Comparison of ENCODE assay signal across 12 mouse cellular contexts in the genomic region with DNA sequence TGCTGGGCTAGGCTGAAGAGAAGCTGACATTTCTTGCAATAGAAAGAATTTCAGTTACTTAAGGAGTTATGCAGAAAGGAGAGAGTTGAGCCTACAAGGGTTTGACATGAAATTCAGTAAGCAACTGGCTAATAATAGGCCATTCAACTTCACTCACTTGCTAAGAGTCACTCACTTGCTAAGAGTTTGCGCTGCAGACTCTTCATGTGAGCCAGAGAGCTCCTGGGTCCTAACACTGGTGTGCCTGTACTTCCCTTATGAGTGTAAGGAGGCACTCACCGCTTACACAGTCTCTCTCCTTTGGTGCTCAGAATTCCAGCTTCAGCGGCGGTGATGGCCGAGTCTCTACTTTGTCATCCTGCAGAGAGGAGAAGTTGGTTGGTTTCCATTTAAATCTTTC. TPM values are rescaled to one million over a fixed set of nuclear protein-coding genes. Genes with fewer than 3 reads are reported as not detected.
DNase-seq lines count a peak whose midpoint lies in the region; ATAC-seq and TF ChIP-seq lines count a peak whose summit lies in the region.
"Had no signal": no experiment of that assay in that cellular context is flagged by ENCODE, and none has a peak within 500 bp of the region (broad histone marks: within the 10 kb centered on the region; RNA-seq: fewer than 3 reads in every experiment).

No protein-coding gene starts in this region.

- peak overlapping the region; percentile 48 for H3K27ac ChIP-seq in forebrain, embryonic 10.5 days
- no peak overlapping the region for H3K27ac ChIP-seq in forebrain, embryonic 15.5 days (replicated peaks)
- H3K27ac ChIP-seq in heart, postnatal 0 days (ENCODE audit: low read depth) = peak overlapping the region; percentile 84
- H3K27ac ChIP-seq in lung, embryonic 15.5 days = peak overlapping the region; percentile 75
- H3K27ac ChIP-seq in limb, embryonic 15.5 days = 0 out of 2 replicates have a peak overlapping the region, but pooled peaks have one; percentile 57

- TF ChIP-seq EP300 in heart, postnatal 0 days (IDR thresholded peaks at IDR 0.05; ENCODE audit: low read depth) = no peak

- no peak overlapping the region for H3K4me3 ChIP-seq in forebrain, embryonic 10.5 days
- no peak overlapping the region for H3K4me3 ChIP-seq in forebrain, embryonic 15.5 days
- no peak overlapping the region for H3K4me3 ChIP-seq in heart, postnatal 0 days (ENCODE audit: low read depth, low read length)
- no peak overlapping the region for H3K4me3 ChIP-seq in lung, embryonic 15.5 days
- H3K4me3 ChIP-seq in limb, embryonic 15.5 days = no peak overlapping the region
- H3K4me3 ChIP-seq: erythroblast, embryonic 14.5 days had no signal

- H3K36me3 ChIP-seq in forebrain, embryonic 10.5 days (replicated peaks) = no peaks in the 10 kb centered on the region
- no peaks in the 10 kb centered on the region for H3K36me3 ChIP-seq in forebrain, embryonic 15.5 days
- peaks cover 51% of the 10 kb centered on the region for H3K36me3 ChIP-seq in heart, postnatal 0 days (replicated peaks; ENCODE audit: control insufficient read depth, insufficient read depth, low read length)
- H3K36me3 ChIP-seq in lung, embryonic 15.5 days = no peaks in the 10 kb centered on the region
- no peaks in the 10 kb centered on the region for H3K36me3 ChIP-seq in limb, embryonic 15.5 days

- no peak for TF ChIP-seq CTCF in heart, postnatal 0 days (IDR thresholded peaks at IDR 0.05; ENCODE audit: low read depth)

- H3K9ac ChIP-seq in forebrain, embryonic 15.5 days (replicated peaks) = no peak overlapping the region
- no peak overlapping the region for H3K9ac ChIP-seq in heart, postnatal 0 days (replicated peaks; ENCODE audit: low read depth, low read length)
- H3K9ac ChIP-seq in lung, embryonic 15.5 days = no peak overlapping the region
- H3K9ac ChIP-seq in limb, embryonic 15.5 days = no peak overlapping the region

- H3K27me3 ChIP-seq in forebrain, embryonic 10.5 days (ENCODE audit: poor library complexity, severe bottlenecking) = no peaks in the 10 kb centered on the region
- H3K27me3 ChIP-seq in forebrain, embryonic 15.5 days = no peaks in the 10 kb centered on the region
- H3K27me3 ChIP-seq in heart, postnatal 0 days (ENCODE audit: control insufficient read depth, insufficient read depth, low read length) = no peaks in the 10 kb centered on the region
- no peaks in the 10 kb centered on the region for H3K27me3 ChIP-seq in lung, embryonic 15.5 days
- no peaks in the 10 kb centered on the region for H3K27me3 ChIP-seq in limb, embryonic 15.5 days

- intact Hi-C loops in heart, postnatal 10 days (cut with DNase I) = no loop called here

- DNase-seq in forebrain, embryonic 10.5 days (ENCODE audit: extremely low spot score, low spot score) = no peak
- no peak for DNase-seq in heart, postnatal 0 days (ENCODE audit: low spot score)
- no peak for DNase-seq in heart, postnatal 10 days
- no peak for DNase-seq in lung, postnatal 10 days
- DNase-seq in layer of hippocampus, adult 8-10 months (ENCODE audit: low spot score in 2 of 2) = no peak
- DNase-seq: cerebellum, adult 2 months; spleen, adult 18-20 months had no signal

- H3K4me1 ChIP-seq in forebrain, embryonic 10.5 days = peaks cover 25% of the 10 kb centered on the region
- H3K4me1 ChIP-seq in forebrain, embryonic 15.5 days = no peaks in the 10 kb centered on the region
- peaks cover 48% of the 10 kb centered on the region for H3K4me1 ChIP-seq in heart, postnatal 0 days (ENCODE audit: control insufficient read depth, insufficient read depth)
- H3K4me1 ChIP-seq in lung, embryonic 15.5 days = peaks cover 34% of the 10 kb centered on the region
- peaks cover 29% of the 10 kb centered on the region for H3K4me1 ChIP-seq in limb, embryonic 15.5 days

- 88% methylated on average over 5 of the region's 5 CpGs for WGBS in forebrain, embryonic 10.5 days
- WGBS in forebrain, embryonic 15.5 days = 85% methylated on average over 5 of the region's 5 CpGs
- 51% methylated on average over 5 of the region's 5 CpGs for WGBS in heart, postnatal 0 days
- 53% methylated on average over 5 of the region's 5 CpGs for WGBS in lung, embryonic 15.5 days
- 80% methylated on average over 5 of the region's 5 CpGs for WGBS in limb, embryonic 15.5 days

- no peaks in the 10 kb centered on the region for H3K9me3 ChIP-seq in forebrain, embryonic 10.5 days
- H3K9me3 ChIP-seq in forebrain, embryonic 15.5 days = no peaks in the 10 kb centered on the region
- H3K9me3 ChIP-seq in heart, postnatal 0 days (replicated peaks; ENCODE audit: control insufficient read depth, low read length) = no peaks in the 10 kb centered on the region
- no peaks in the 10 kb centered on the region for H3K9me3 ChIP-seq in lung, embryonic 15.5 days
- H3K9me3 ChIP-seq in limb, embryonic 15.5 days = no peaks in the 10 kb centered on the region

- no peak overlapping the region for H3K4me2 ChIP-seq in forebrain, embryonic 15.5 days (replicated peaks)
- H3K4me2 ChIP-seq in heart, postnatal 0 days (ENCODE audit: low read depth, low read length) = no peak overlapping the region
- no peak overlapping the region for H3K4me2 ChIP-seq in lung, embryonic 15.5 days
- no peak overlapping the region for H3K4me2 ChIP-seq in limb, embryonic 15.5 days

- no peak for ATAC-seq in forebrain, embryonic 15.5 days (replicated peaks)
- ATAC-seq in heart, postnatal 0 days (ENCODE audit: insufficient read depth, low read depth) = no peak
- peak; percentile 40; the same call in 1 of the 2 replicates for ATAC-seq in lung, embryonic 15.5 days (ENCODE audit: borderline replicate concordance, extremely low read depth, low FRiP score, low TSS enrichment)
- ATAC-seq in limb, embryonic 15.5 days (ENCODE audit: insufficient number of reproducible peaks, low FRiP score, low TSS enrichment, low read depth) = no peak

RNA-seq across cellular contexts. Expression of a gene that starts 58.1 kb away (rescaled TPM):
- 0.26 and 0.67 TPM in 2 replicates for polyA plus RNA-seq in forebrain, embryonic 10.5 days (2016; fragmentation: Nextera tagmentation; extraction: Ambion mirVana)
- 0.14 and 0.17 TPM in 2 replicates for polyA plus RNA-seq in forebrain, embryonic 15.5 days (2015; fragmentation: Nextera tagmentation; extraction: Ambion mirVana)
- 0.04 and 4.4 TPM in 2 replicates for total RNA-seq in heart, postnatal 0 days (2014; rRNA removed; ENCODE audit: low replicate concordance)
- polyA plus RNA-seq in heart, postnatal 0 days (2015; fragmentation: Nextera tagmentation; extraction: Ambion mirVana) = 0.71 and 0.97 TPM in 2 replicates
- total RNA-seq in heart, postnatal 10 days (2021) = under 1 TPM; 0.45 to 0.50 TPM
- 1.0 and 1.7 TPM in 2 replicates for polyA plus RNA-seq in lung, embryonic 15.5 days (2015; fragmentation: Nextera tagmentation; extraction: Ambion mirVana)
- 0.65 and 0.94 TPM in 2 replicates for polyA plus RNA-seq in limb, embryonic 15.5 days (2015; fragmentation: Nextera tagmentation; extraction: Ambion mirVana)
- under 1 TPM in 1 of 4 experiments, not detected in 3; 0.23 TPM for total RNA-seq in layer of hippocampus, adult 8-10 months (2022)
- total RNA-seq: adrenal gland, adult 18-20 months had no signal
- polyA plus RNA-seq: erythroblast, embryonic 14.5 days had no signal
